Mouse (Mus musculus): ENCODE measurements around the gene Supt7l. TPM values are rescaled to one million over a fixed set of nuclear protein-coding genes. Genes with fewer than 3 reads are reported as not detected.

Gene Supt7l
- total RNA-seq, 1 experiment from 2014 or later: 18.6 TPM

DNA sequence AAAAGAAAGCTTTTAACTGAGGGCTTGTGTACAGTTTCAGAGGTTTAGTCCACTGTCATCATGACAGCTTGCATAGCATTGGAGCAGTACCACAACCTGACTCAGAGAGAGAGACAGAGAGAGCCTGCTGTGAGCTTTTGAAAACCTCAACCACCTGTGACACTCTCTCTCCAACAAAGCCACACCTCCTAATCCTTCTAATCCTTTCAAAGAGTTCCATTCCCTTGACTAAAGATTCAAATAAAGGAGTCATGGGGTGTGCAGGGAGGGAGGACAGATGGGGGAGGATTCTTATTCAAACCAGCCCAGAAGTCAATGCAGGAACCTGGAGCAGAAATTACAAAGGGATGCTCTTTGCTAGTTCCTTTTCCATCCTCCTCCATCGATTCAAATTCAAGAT, 35.6 kb downstream of the Supt7l start:
- no peak for DNase-seq

DNA sequence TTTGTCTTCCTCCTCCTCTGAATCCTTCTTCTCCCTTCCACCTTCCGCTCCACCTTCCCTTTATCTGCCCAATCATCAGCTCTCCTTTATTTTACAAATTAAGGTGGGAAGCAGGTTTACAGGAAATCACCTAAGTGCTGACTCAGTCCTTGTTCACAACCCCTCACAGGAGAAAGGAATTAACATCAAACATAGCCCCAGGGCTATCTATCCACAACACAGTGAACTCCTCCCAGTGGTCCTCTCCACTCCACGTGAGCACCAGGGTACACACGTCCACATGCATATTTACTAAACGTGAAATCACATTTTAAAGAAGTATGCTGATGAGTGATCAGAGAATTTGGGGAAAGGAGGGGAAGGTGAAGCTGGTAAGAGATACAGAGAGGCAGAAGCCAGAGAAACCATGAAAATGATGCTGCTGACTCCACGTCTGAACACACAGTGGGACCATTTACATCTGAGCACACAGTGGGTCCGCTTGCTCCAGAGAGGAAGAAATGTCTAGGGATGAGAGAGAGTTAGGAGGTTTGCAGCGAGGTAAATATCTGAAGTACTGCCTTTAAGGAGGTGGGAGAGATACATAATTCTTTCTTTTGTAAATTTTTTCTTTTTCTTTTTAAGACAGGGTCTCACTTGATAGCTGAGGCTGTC, 38.4 kb downstream of the Supt7l start:
- DNase-seq: no peak

DNA sequence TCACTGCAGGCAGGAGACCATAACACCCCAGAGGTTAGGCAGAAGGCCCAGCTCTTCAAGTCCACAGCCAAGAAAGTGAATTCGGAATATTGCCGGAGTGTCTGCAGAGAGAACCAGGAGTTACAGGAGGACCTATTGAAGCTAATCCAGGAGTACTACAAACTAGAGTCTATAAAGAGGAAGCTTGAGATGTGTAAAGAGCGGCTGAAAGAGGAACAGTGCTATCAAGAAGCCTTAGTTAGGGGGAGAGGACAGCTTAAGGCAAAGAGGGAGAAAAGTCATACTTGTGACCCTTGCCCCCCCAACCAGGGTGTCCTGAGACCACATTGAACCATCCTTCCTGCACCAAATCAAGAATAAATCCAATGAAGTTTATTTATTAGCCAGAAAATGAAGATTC, 39.7 kb downstream of the Supt7l start:
- DNase-seq: no peak

GRCm38 (mm10) chr5:31485440-31485839, 42.2 kb downstream of the Supt7l start, which contains the start of gene 4930548H24Rik:
Gene 4930548H24Rik (plus strand): TSS chr5:31485740.
- no peak for DNase-seq

DNA sequence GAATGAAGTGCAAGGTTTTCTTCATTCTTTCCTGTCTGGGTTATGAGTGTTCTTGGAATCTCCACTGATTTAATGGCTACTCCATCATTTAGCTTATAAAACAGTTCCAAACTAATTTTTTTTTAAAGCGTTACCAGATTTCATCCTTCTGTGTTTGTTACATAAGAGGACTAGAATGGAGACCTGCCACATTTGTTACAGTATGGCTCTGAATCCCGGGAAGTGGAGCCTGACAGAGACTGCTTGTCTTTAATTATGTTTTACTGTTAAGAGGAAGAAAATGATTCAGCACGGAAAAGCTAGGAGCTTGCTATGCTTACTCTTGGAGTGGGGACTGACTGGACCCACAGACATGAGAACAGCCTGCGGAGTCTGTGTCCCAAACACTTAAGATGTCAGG, 47.1 kb downstream of the Supt7l start:
- DNase-seq: no peak

- DNase-seq: peak; percentile 78
Observed at GRCm38 (mm10) chr5:31470334-31470733, 57.3 kb downstream of the Supt7l start.

GRCm38 (mm10) chr5:31469711-31470110, 57.9 kb downstream of the Supt7l start:
- DNase-seq: no peak

DNA sequence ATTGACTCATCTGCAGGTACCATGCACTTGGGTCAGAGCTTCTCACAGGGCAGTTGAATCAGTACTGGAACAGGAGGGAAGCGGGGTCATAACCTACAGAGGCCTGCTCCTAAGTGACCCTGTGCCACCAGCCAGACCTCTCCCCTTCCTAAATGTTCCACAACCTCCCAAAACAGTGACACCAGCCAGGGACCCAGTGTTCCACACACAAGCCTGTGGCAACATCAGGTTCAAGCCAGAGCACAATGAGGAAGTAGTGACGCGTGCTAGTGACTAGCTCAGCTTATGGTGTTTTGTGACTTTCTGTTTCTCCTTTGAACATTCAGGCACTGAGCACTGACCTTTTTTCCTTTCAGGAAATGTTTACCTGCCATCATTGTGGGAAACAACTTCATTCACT, 59.8 kb downstream of the Supt7l start:
- no peak for DNase-seq

Other genes with a start within 250 kb of the Supt7l start
- 36.0 and 41.5 TPM in 2 replicates for gene Ift172, start 236.7 kb downstream of the Supt7l start, total RNA-seq (2021)
- 10.9 and 12.2 TPM in 2 replicates for gene Fndc4, start 231.7 kb downstream of the Supt7l start, total RNA-seq (2021)
- 1.6 and 13.8 TPM in 2 replicates for gene Gckr, start 230.4 kb downstream of the Supt7l start, total RNA-seq (2021)
- gene Zfp512, start 75.4 kb downstream of the Supt7l start, total RNA-seq (2021): 20.1 and 23.2 TPM in 2 replicates
- gene 4930548H24Rik, start 42.1 kb downstream of the Supt7l start, total RNA-seq (2021): 0.23 TPM in 1 of 2 replicates, not detected in the other
- gene Gpn1, start 33.1 kb downstream of the Supt7l start, total RNA-seq (2021): 23.0 and 25.8 TPM in 2 replicates
- gene Slc4a1ap, start 812 bp downstream of the Supt7l start, total RNA-seq (2021): 30.1 and 30.4 TPM in 2 replicates
- 300 and 306 TPM in 2 replicates for gene Mrpl33, start 69.1 kb upstream of the Supt7l start, total RNA-seq (2021)
- gene Rbks, start 169.8 kb upstream of the Supt7l start, total RNA-seq (2021): 10.2 and 10.3 TPM in 2 replicates
- gene Babam2, start 169.9 kb upstream of the Supt7l start, total RNA-seq (2021): 65.4 and 72.3 TPM in 2 replicates

All from adrenal gland, postnatal 14 days (tissue).